Mouse (Mus musculus) stomach, postnatal 0 days (tissue): Measurements from ENCODE around the gene Cklf. TPM values are rescaled to one million over a fixed set of nuclear protein-coding genes. Genes with fewer than 3 reads are reported as not detected.

Experiments
- ATAC-seq: fragments of 200-750 bp; cut with Nextera tagmentation; 2 replicates; pipeline ENCODE4 v1.8.0; 2017; ENCODE audit not compliant: low FRiP score, low TSS enrichment
- DNase-seq: peaks from one replicate; pipeline ENCODE4 v3.0.0-alpha.2; 2016; ENCODE audit warnings: low spot score
- H3K27ac ChIP-seq: fragments of 300-500 bp; sonication (generic); replicated peaks from 2 replicates; pipeline ENCODE4 v1.5.1; 2014; ENCODE audit warnings: mild to moderate bottlenecking, control low read depth
- H3K27me3 ChIP-seq: fragments of 300-500 bp; sonication (generic); 2 replicates; pipeline ENCODE4 v1.6.1; 2014; ENCODE audit warnings: low read length; ENCODE audit not compliant: control insufficient read depth, insufficient read depth
- H3K36me3 ChIP-seq: fragments of 300-500 bp; sonication (generic); 2 replicates; pipeline ENCODE4 v1.6.1; 2014; ENCODE audit warnings: low read length, mixed read lengths; ENCODE audit not compliant: control insufficient read depth, insufficient read depth
- H3K4me1 ChIP-seq: fragments of 300-500 bp; sonication (generic); replicated peaks from 2 replicates; pipeline ENCODE4 v1.6.1; 2014; ENCODE audit warnings: antibody characterized with exemption; ENCODE audit not compliant: control insufficient read depth, insufficient read depth
- H3K4me2 ChIP-seq: fragments of 300-500 bp; sonication (generic); replicated peaks from 2 replicates; pipeline ENCODE4 v1.6.1; 2014; ENCODE audit warnings: low read depth, mild to moderate bottlenecking, control low read depth, moderate library complexity
- H3K4me3 ChIP-seq: fragments of 300-500 bp; sonication (generic); 2 replicates; pipeline ENCODE4 v1.5.1; 2014; ENCODE audit warnings: low read depth, low read length, control low read depth
- H3K9ac ChIP-seq: fragments of 300-500 bp; sonication (generic); 2 replicates; pipeline ENCODE4 v1.6.1; 2014; ENCODE audit warnings: mild to moderate bottlenecking, low read length, control low read depth, mixed read lengths
- H3K9me3 ChIP-seq: fragments of 300-500 bp; sonication (generic); 2 replicates; pipeline ENCODE4 v1.6.1; 2016; ENCODE audit warnings: low read length; ENCODE audit not compliant: control insufficient read depth
- CTCF ChIP-seq: IDR thresholded peaks from 2 replicates; pipeline ENCODE4 v1.5.1; 2016; ENCODE audit warnings: antibody characterized with exemption, low read depth, mild to moderate bottlenecking, moderate library complexity
- EP300 ChIP-seq: optimal IDR thresholded peaks from 2 replicates; pipeline ENCODE3; 2016; ENCODE audit warnings: antibody characterized with exemption
- WGBS: fragments of 180-500 bp; shearing (Covaris S2); extraction: QIAGEN DNeasy Blood & Tissue Kit; methylation state at CpG from one replicate; pipeline ENCODE4 v1.1.7; 2014; 5-methylcytosine and 5-hydroxymethylcytosine counted together
- polyA plus RNA-seq: library from polyadenylated mRNA; unstranded; fragments of >200 nt; fragmentation: Nextera tagmentation; extraction: Ambion mirVana; gene quantifications from 2 replicates; pipeline ENCODE4 v1.2.1, GENCODE M21; 2015

The Cklf gene
- polyA plus RNA-seq, 1 experiment from 2014 or later: 24.1 TPM

DNA sequence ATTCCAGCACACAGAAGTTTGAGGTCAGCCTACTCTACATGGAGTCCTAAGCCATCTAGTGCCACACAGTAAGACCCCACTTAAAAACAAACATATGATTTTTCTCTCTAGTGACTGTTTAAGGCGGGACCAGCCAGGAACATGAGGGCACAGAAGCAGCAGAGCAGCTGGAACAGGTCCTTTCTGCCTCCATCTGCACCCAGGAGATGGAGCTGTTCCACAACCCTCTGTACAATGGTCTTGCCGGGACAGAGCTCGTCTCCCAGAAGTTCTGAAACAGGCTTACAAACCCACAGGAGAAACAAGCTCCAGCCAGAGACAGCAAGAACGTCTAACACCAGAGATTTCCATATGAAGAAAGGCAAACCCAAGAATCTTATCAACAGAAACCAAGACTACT, 62.6 kb downstream of the Cklf start:
- no peak for DNase-seq
- Histone ChIP-seq H3K4me3 (no peak overlapping the region), H3K9ac (no peak overlapping the region), H3K4me1 (no peaks in the 10 kb centered on the region), H3K36me3 (no peaks in the 10 kb centered on the region), H3K27me3 (no peaks in the 10 kb centered on the region), H3K4me2 (no peak overlapping the region), H3K27ac (no peak overlapping the region), H3K9me3 (no peaks in the 10 kb centered on the region)
- WGBS: 47% methylated on average over 4 of the region's 4 CpGs
- ATAC-seq: no peak
- TF ChIP-seq EP300 (no peak), CTCF (peak; percentile 69)

Other genes with a start within 250 kb of the Cklf start
- 8.2 and 8.7 TPM in 2 replicates for gene Cdh5, start 149.2 kb upstream of the Cklf start, polyA plus RNA-seq
- gene Bean1, start 80.4 kb upstream of the Cklf start, polyA plus RNA-seq: 0.81 and 0.88 TPM in 2 replicates
- gene Tk2, start 2.3 kb upstream of the Cklf start, polyA plus RNA-seq: 11.0 and 13.4 TPM in 2 replicates
- not detected in 2 replicates for gene Cmtm2a, start 42.3 kb downstream of the Cklf start, polyA plus RNA-seq
- gene Gm45711, start 59.2 kb downstream of the Cklf start, polyA plus RNA-seq: not detected in 2 replicates
- not detected in 2 replicates for gene Cmtm1, start 59.3 kb downstream of the Cklf start, polyA plus RNA-seq
- not detected in 2 replicates for gene Gm11020, start 70.7 kb downstream of the Cklf start, polyA plus RNA-seq
- not detected in 2 replicates for gene Cmtm2b, start 71.4 kb downstream of the Cklf start, polyA plus RNA-seq
- 48.4 and 52.1 TPM in 2 replicates for gene Cmtm3, start 88.5 kb downstream of the Cklf start, polyA plus RNA-seq
- gene Cmtm4, start 144.9 kb downstream of the Cklf start, polyA plus RNA-seq: 4.6 and 4.8 TPM in 2 replicates
- gene Dync1li2, start 192.2 kb downstream of the Cklf start, polyA plus RNA-seq: 31.9 and 33.0 TPM in 2 replicates